Mouse (Mus musculus) thymus, adult 2 months (tissue): Measurements from ENCODE around the gene Bcor.

Experiments used
- CTCF ChIP-seq: fragments of 200-500 bp; IDR thresholded peaks from 2 replicates; pipeline ENCODE4 v1.5.1; 2012; ENCODE audit warnings: mild to moderate bottlenecking, control low read depth, low read length, moderate library complexity, borderline replicate concordance; ENCODE audit not compliant: control insufficient read depth, poor library complexity, insufficient read depth; ENCODE audit errors: extremely low read depth
- POLR2A ChIP-seq: fragments of 200-500 bp; IDR thresholded peaks from 2 replicates; pipeline ENCODE4 v1.6.1; 2012; ENCODE audit warnings: mild to moderate bottlenecking, low read length, control low read depth, moderate library complexity; ENCODE audit not compliant: control insufficient read depth, poor library complexity, insufficient read depth; ENCODE audit errors: extremely low read depth

- TF ChIP-seq CTCF (no peak), POLR2A (no peak)
Measured at GRCm38 (mm10) chrX:12089027-12089340, 71.2 kb downstream of the Bcor start.
